Mouse (Mus musculus) midbrain, embryonic 11.5 days (tissue): ENCODE measurements around the gene B4galt2. TPM values are rescaled to one million over a fixed set of nuclear protein-coding genes. Genes with fewer than 3 reads are reported as not detected.

Source experiments
- ATAC-seq: fragments of 200-750 bp; cut with Nextera tagmentation; 2 replicates; pipeline ENCODE4 v1.8.0; 2017; ENCODE audit warnings: moderate TSS enrichment, moderate library complexity; ENCODE audit not compliant: low FRiP score
- DNase-seq: peaks from one replicate; pipeline ENCODE4 v3.0.0; 2015; ENCODE audit warnings: low spot score; ENCODE audit errors: missing footprints
- H3K27ac ChIP-seq: fragments of 300-500 bp; sonication (generic); 2 replicates; pipeline ENCODE4 v1.5.1; 2014; ENCODE audit warnings: low read depth, low read length
- H3K27me3 ChIP-seq: fragments of 300-500 bp; sonication (generic); 2 replicates; pipeline ENCODE4 v1.6.1; 2014; ENCODE audit warnings: mild to moderate bottlenecking, low read length, moderate library complexity, mixed read lengths; ENCODE audit not compliant: control insufficient read depth, insufficient read depth
- H3K36me3 ChIP-seq: fragments of 300-500 bp; sonication (generic); 2 replicates; pipeline ENCODE4 v1.6.1; 2014; ENCODE audit warnings: mild to moderate bottlenecking, low read length, moderate library complexity, mixed read lengths; ENCODE audit not compliant: control insufficient read depth, insufficient read depth
- H3K4me1 ChIP-seq: fragments of 300-500 bp; sonication (generic); 2 replicates; pipeline ENCODE4 v1.6.1; 2014; ENCODE audit warnings: low read length; ENCODE audit not compliant: control insufficient read depth, insufficient read depth
- H3K4me2 ChIP-seq: fragments of 300-500 bp; sonication (generic); 2 replicates; pipeline ENCODE4 v1.6.1; 2014; ENCODE audit warnings: mild to moderate bottlenecking, moderate library complexity
- H3K4me3 ChIP-seq: fragments of 300-500 bp; sonication (generic); 2 replicates; pipeline ENCODE4 v1.5.1; 2014; ENCODE audit warnings: low read depth, low read length
- H3K9ac ChIP-seq: fragments of 300-500 bp; sonication (generic); 2 replicates; pipeline ENCODE4 v1.6.1; 2014; ENCODE audit warnings: low read length
- H3K9me3 ChIP-seq: fragments of 300-500 bp; sonication (generic); 2 replicates; pipeline ENCODE4 v1.6.1; 2016; ENCODE audit warnings: low read length; ENCODE audit not compliant: control insufficient read depth
- WGBS: fragments of 180-500 bp; shearing (Covaris S2); extraction: QIAGEN DNeasy Blood & Tissue Kit; methylation state at CpG from one replicate; pipeline ENCODE4 v1.1.7; 2014; 5-methylcytosine and 5-hydroxymethylcytosine counted together
- polyA plus RNA-seq: library from polyadenylated mRNA; unstranded; fragments of >200 nt; fragmentation: Nextera tagmentation; extraction: Ambion mirVana; gene quantifications from 2 replicates; pipeline ENCODE4 v1.2.1, GENCODE M21; 2014

Gene B4galt2
- 26.8 and 29.1 TPM in 2 replicates for polyA plus RNA-seq

- Histone ChIP-seq H3K9ac (peak within 1 kb of the TSS; percentile 94), H3K4me3 (peak within 1 kb of the TSS; percentile 86), H3K36me3 (peaks cover under 1% of the 10 kb centered on the region; the same call in 1 of the 2 replicates), H3K27me3 (no peaks in the 10 kb centered on the region), H3K27ac (peak within 1 kb of the TSS; percentile 51; the same call in 1 of the 2 replicates), H3K4me2 (peak within 1 kb of the TSS; percentile 71), H3K9me3 (no peaks in the 10 kb centered on the region), H3K4me1 (peaks cover 25% of the 10 kb centered on the region)
- WGBS = under 1% methylated on average over 81 of the region's 103 CpGs
- ATAC-seq = peak; percentile 68
- peak; percentile 96 for DNase-seq
Measured at GRCm38 (mm10) chr4:117882701-117883691, at the start of gene B4galt2. B4galt2 (minus strand) TSS chr4:117883487.

- Histone ChIP-seq H3K36me3 (no peaks in the 10 kb centered on the region), H3K4me2 (peak within 1 kb of the TSS; percentile 54), H3K27me3 (peaks cover 56% of the 10 kb centered on the region), H3K27ac (no peak within 1 kb of the TSS), H3K4me3 (peak within 1 kb of the TSS; percentile 25), H3K9me3 (no peaks in the 10 kb centered on the region), H3K4me1 (peaks cover 23% of the 10 kb centered on the region), H3K9ac (peak within 1 kb of the TSS; percentile 6)
- WGBS = under 1% methylated on average over 33 of the region's 33 CpGs
- ATAC-seq (peak; percentile 25; the same call in 1 of the 2 replicates), DNase-seq (peak; percentile 93)
Measured at GRCm38 (mm10) chr4:117929391-117929881, 46.1 kb upstream of the B4galt2 start, which contains the start of gene Artn. Artn (minus strand) TSS chr4:117929763.

DNA sequence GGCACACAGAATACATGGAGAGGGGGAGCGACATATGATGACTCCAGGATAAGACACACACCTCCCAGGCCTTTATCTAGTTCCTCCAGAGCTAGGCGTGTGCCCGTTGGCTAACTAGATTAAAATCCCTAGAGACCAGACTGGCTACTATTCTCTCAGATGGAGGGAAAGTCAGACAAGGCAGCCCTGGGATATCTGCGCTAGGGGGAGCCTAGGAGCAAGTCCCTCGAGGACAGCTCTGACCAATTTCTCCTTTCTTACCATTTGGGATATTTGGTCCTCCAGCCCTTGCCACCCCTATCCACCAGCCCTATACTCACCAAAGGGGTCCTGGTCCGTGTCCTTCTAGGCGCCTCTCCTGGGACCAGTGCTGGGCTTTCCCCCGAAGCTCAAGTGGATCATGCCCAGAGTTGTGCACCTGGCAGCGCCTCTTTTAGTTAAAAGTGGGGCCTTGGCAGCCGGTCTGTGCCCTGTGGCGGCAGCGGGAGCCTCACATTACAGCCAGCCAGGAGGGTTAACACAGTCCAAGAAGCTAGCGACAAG, 45.5 kb upstream of the B4galt2 start:
- Histone ChIP-seq H3K4me2 (peak overlapping the region; percentile 54), H3K27ac (no peak overlapping the region), H3K9me3 (no peaks in the 10 kb centered on the region), H3K9ac (no peak overlapping the region; the same call in 1 of the 2 replicates), H3K36me3 (no peaks in the 10 kb centered on the region), H3K4me3 (peak overlapping the region; percentile 25; the same call in 1 of the 2 replicates), H3K27me3 (peaks cover 56% of the 10 kb centered on the region), H3K4me1 (peaks cover 23% of the 10 kb centered on the region)
- 1% methylated on average over 13 of the region's 13 CpGs for WGBS
- ATAC-seq = peak; percentile 28
- peak; percentile 89 for DNase-seq

DNA sequence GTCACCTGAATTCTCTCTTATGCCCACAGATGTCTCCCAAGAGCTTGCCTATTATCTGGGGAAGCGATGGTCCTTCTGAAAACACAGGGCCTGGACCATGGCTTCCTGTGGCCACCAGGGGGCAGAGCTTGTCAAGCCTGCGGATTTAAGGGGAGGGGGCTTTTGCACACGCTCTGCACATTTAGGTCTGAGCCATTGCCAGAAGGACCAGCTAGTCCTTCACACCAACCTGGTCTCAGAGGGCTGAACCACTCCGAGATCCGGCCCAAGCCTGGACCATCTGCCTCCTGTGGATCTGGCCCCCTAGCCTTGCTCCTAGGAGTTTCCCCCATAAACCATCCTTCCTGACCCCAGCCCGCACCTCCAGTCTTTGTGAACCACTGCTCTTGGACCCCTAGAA, 44.9 kb upstream of the B4galt2 start:
- WGBS = 10% methylated on average over 6 of the region's 6 CpGs
- H3K36me3 ChIP-seq = no peaks in the 10 kb centered on the region

DNA sequence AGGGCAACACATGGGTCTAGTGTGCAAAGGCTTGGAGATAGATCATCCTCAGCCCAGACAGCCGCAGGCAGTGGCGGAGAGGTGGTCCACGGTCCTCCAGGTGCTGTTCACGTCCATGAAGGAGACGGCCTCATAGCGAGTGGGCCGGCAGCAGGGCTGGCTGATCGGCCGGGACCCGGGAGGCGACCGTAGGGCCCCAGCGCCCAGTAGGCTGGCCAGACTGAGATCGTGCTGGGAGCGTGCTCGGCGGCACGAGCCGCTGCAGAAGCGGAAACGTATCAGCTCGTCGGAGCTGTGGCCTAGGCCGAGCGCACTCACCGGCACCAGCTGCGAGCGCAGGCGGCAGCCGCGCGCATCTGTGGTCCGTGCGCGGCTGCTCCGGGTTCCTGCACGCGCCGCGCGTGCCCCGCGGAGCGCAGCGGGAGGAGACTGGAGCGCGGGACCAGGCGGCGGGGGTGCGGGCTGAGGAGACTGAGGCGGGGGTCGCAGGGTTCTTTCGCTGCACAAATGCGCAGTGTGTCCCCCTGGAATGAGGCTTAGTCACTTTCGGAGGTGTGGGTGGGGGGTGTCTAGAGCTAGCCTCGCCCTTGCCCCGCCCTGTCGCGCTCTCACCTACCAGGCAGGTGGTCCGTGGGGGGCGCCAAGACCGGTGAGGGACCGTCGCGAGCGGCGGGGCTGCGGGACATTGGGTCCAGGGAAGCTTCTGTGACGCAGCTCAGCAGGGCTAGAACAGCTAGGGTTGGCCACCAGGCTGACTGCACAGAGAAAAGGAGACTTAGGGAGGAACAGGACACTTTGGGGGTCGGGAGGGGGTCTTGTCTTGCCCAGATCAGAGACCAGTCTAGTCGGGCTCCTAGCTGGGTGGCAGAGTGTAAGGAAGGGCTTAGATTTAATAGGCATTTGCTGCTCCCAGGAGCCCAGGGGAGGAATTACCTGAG, 43.5 kb upstream of the B4galt2 start:
- Histone ChIP-seq H3K4me1 (peaks cover 23% of the 10 kb centered on the region), H3K9me3 (no peaks in the 10 kb centered on the region), H3K9ac (peak overlapping the region; percentile 55), H3K36me3 (no peaks in the 10 kb centered on the region), H3K27me3 (peaks cover 56% of the 10 kb centered on the region), H3K27ac (no peak overlapping the region), H3K4me2 (peak overlapping the region; percentile 78), H3K4me3 (peak overlapping the region; percentile 43)
- peak; percentile 91 for DNase-seq
- WGBS = under 1% methylated on average over 63 of the region's 71 CpGs
- ATAC-seq = peak; percentile 70

More for the DNA sequence above, 44.9 kb upstream of the B4galt2 start:
- H3K4me1 ChIP-seq = peaks cover 23% of the 10 kb centered on the region
- H3K9me3 ChIP-seq = no peaks in the 10 kb centered on the region
- DNase-seq (peak; percentile 94), ATAC-seq (peak; percentile 39)
- 0 out of 2 replicates have a peak overlapping the region, but pooled peaks have one; percentile 4 for H3K4me2 ChIP-seq
- H3K27me3 ChIP-seq = peaks cover 56% of the 10 kb centered on the region
- H3K27ac ChIP-seq = no peak overlapping the region
- H3K9ac ChIP-seq = no peak overlapping the region
- H3K4me3 ChIP-seq = no peak overlapping the region

DNA sequence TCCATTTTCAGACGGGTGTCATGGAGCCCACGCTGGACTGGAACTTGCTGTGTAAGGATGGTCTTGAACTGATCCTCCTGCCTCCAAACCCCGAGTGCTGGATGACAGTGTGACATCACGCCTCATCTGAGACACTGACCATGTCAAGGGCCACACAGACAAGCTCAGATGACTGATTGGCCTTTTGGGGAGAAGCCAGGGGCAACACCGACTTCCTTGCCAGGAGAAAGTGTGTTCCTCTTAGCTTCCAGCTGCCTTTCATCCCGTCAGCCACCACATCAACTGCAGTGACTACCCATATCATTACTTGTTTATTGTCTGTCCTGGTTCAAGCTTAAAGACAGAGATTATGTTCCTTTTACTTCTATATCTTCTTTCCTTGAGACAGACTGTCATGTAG, 41.6 kb upstream of the B4galt2 start:
- no peak overlapping the region for H3K4me2 ChIP-seq
- H3K36me3 ChIP-seq = no peaks in the 10 kb centered on the region
- no peak for DNase-seq
- H3K9me3 ChIP-seq = no peaks in the 10 kb centered on the region
- no peak overlapping the region for H3K27ac ChIP-seq
- H3K9ac ChIP-seq = no peak overlapping the region
- H3K4me3 ChIP-seq = no peak overlapping the region
- no peak for ATAC-seq
- WGBS = 72% methylated on average over 4 of the region's 6 CpGs
- H3K4me1 ChIP-seq = peaks cover 23% of the 10 kb centered on the region
- H3K27me3 ChIP-seq = peaks cover 50% of the 10 kb centered on the region

- Histone ChIP-seq H3K36me3 (no peaks in the 10 kb centered on the region), H3K9me3 (no peaks in the 10 kb centered on the region), H3K27ac (no peak overlapping the region), H3K4me1 (peaks cover 9% of the 10 kb centered on the region), H3K4me2 (no peak overlapping the region), H3K4me3 (no peak overlapping the region), H3K9ac (no peak overlapping the region), H3K27me3 (peaks cover 36% of the 10 kb centered on the region)
- ATAC-seq = no peak
- 57% methylated on average over 2 of the region's 2 CpGs for WGBS
- no peak for DNase-seq
Measured at GRCm38 (mm10) chr4:117923450-117923849, 40.2 kb upstream of the B4galt2 start.

GRCm38 (mm10) chr4:117921358-117921757, 38.1 kb upstream of the B4galt2 start:
- Histone ChIP-seq H3K27ac (no peak overlapping the region), H3K9ac (no peak overlapping the region), H3K27me3 (peaks cover 15% of the 10 kb centered on the region), H3K36me3 (no peaks in the 10 kb centered on the region), H3K4me2 (no peak overlapping the region), H3K4me3 (no peak overlapping the region), H3K4me1 (0 out of 2 replicates have a peak, but pooled peaks cover under 1% of the 10 kb centered on the region), H3K9me3 (no peaks in the 10 kb centered on the region)
- ATAC-seq = no peak
- DNase-seq = no peak
- WGBS = 91% methylated on average over 2 of the region's 2 CpGs
